Mouse (Mus musculus): ENCODE measurements around the gene Fam193a. TPM values are rescaled to one million over a fixed set of nuclear protein-coding genes. Genes with fewer than 3 reads are reported as not detected.

Fam193a gene
- polyA plus RNA-seq, 1 experiment from 2014 or later, result 10.3 TPM

DNA sequence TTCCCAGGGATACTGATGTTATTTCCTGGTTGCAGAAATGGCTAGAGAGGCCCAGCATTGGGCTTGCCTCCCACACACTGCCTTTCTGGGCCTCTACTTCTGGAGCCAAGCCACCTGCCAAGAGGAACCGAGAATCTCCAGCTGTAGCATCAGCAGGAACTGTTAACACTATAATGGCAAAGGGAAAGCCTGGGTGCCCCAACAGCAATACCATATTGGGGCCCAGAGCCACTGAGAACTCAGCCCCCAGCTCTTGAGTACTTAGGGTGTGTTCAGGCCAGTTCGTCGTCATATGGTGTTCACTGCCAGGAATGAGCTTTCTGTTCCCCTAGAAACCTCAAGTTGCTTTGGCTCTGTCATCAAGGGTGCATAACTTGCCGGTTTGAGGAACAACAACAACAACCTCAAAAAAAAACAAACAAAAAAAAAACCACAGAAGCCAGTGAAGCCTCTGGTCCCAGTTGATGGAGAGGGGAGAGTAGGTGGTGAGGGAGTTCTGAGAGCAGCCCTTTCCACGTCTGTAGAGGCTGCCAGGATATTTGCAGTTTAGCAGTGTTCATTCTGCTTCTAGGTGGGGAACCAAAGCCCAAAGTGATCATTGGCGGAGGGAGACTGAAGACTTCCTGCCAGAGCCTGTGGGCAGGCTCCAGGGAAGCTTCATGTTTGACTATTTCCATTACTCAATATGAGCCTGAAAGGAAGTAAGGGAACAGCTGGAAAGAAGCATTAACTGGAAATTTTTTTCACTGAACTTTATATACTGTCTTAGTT, 117.8 kb downstream of the Fam193a start:
- H3K4me3 ChIP-seq (ENCODE audit: control insufficient read depth in 1 of 2, insufficient read depth in 1 of 2, low read depth in 1 of 2, low read length in 2 of 2), result no peak overlapping the region
- ATAC-seq (ENCODE audit: insufficient number of reproducible peaks, insufficient read depth, low FRiP score, low read depth), result no peak; the same call in 1 of the 2 replicates
- no peaks in the 10 kb centered on the region for H3K9me3 ChIP-seq (ENCODE audit: control insufficient read depth, low read length)
- H3K27me3 ChIP-seq (ENCODE audit: control insufficient read depth, insufficient read depth, low read length), result no peaks in the 10 kb centered on the region
- peaks cover 35% of the 10 kb centered on the region for H3K36me3 ChIP-seq (ENCODE audit: control insufficient read depth, insufficient read depth, low read length)
- 0 out of 4 replicates have a peak, but pooled peaks cover 0 to 4% of the 10 kb centered on the region in 2 experiments for H3K4me1 ChIP-seq (ENCODE audit: control insufficient read depth in 2 of 2, insufficient read depth in 2 of 2, low read length in 2 of 2)
- H3K9ac ChIP-seq (ENCODE audit: low read length), result no peak overlapping the region
- no peak overlapping the region for H3K4me2 ChIP-seq (ENCODE audit: low read length)
- WGBS, result 68% methylated on average over 6 of the region's 6 CpGs
- 0 out of 4 replicates have a peak overlapping the region, but pooled peaks of 1 of the 2 experiments have one; percentile 7 for H3K27ac ChIP-seq (replicated peaks in 1 of 2; ENCODE audit: control insufficient read depth in 1 of 2, insufficient read depth in 1 of 2, low read depth in 2 of 2, low read length in 2 of 2)

DNA sequence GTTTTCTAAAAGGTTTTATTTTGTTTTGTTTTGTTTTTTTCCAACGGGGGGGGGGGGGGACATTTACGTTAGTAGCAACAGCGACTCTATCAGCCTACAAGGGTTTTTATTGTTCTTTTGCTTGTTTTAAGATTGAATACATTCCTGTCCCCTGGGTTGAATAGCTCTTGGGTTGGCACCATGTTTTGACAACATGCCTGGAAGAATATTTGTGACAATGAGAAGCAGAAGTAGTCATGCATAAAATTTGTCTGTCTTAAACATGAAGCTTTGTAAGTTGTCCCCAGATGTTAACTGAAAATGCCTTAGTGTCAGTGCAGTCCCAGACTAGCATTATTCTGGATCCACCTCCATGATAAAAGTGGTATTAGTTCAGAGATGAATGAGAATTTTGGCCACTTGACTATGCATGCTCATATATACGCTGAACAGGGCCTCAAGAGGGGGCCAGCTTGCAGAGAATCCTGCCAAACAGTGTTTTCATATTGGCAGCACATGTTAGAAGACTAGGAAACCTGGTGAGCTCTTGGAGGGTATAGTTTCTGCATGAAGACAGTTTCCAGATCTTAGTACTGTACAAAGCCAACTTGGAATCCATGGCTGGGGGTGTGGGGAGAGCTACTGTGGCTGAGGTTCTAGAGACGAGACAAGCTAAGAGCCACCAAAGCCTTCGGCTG, 119.1 kb downstream of the Fam193a start:
- no peak overlapping the region for H3K4me3 ChIP-seq (ENCODE audit: control insufficient read depth in 1 of 2, insufficient read depth in 1 of 2, low read depth in 1 of 2, low read length in 2 of 2)
- no peak overlapping the region for H3K4me2 ChIP-seq (ENCODE audit: low read length)
- H3K9me3 ChIP-seq (ENCODE audit: control insufficient read depth, low read length), result no peaks in the 10 kb centered on the region
- H3K4me1 ChIP-seq (ENCODE audit: control insufficient read depth in 2 of 2, insufficient read depth in 2 of 2, low read length in 2 of 2), result 0 out of 4 replicates have a peak, but pooled peaks cover 0 to 4% of the 10 kb centered on the region in 2 experiments
- H3K9ac ChIP-seq (ENCODE audit: low read length), result no peak overlapping the region
- H3K36me3 ChIP-seq (ENCODE audit: control insufficient read depth, insufficient read depth, low read length), result peaks cover 29% of the 10 kb centered on the region
- 74% methylated on average over 6 of the region's 6 CpGs for WGBS
- no peak overlapping the region for H3K27ac ChIP-seq (replicated peaks in 1 of 2; ENCODE audit: control insufficient read depth in 1 of 2, insufficient read depth in 1 of 2, low read depth in 2 of 2, low read length in 2 of 2)
- ATAC-seq (ENCODE audit: insufficient number of reproducible peaks, insufficient read depth, low FRiP score, low read depth), result no peak
- no peaks in the 10 kb centered on the region for H3K27me3 ChIP-seq (ENCODE audit: control insufficient read depth, insufficient read depth, low read length)

DNA sequence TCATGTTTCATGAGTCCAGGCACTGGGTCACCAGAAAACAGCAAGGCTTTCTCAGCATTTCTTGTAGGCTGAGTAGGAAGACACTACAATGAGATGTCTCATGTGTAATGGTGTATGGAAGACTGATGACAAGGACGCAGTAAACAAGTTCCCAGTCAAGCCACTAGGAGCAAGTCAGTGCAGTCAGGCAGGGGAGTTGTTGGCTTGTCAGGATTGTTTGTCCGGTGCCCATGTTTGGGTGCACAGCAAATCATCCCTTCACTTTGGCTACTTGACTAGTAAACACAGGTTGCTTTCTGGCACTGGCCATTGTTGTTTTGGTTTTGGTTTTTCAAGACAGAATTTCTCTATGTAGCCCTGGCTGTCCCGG, 119.7 kb downstream of the Fam193a start:
- Histone ChIP-seq H3K27me3 (ENCODE audit: control insufficient read depth, insufficient read depth, low read length) (no peaks in the 10 kb centered on the region), H3K27ac (replicated peaks in 1 of 2; ENCODE audit: control insufficient read depth in 1 of 2, insufficient read depth in 1 of 2, low read depth in 2 of 2, low read length in 2 of 2) (no peak overlapping the region), H3K9me3 (ENCODE audit: control insufficient read depth, low read length) (no peaks in the 10 kb centered on the region), H3K9ac (ENCODE audit: low read length) (no peak overlapping the region), H3K4me2 (ENCODE audit: low read length) (no peak overlapping the region), H3K4me3 (ENCODE audit: control insufficient read depth in 1 of 2, insufficient read depth in 1 of 2, low read depth in 1 of 2, low read length in 2 of 2) (no peak overlapping the region), H3K4me1 (ENCODE audit: control insufficient read depth in 2 of 2, insufficient read depth in 2 of 2, low read length in 2 of 2) (0 out of 4 replicates have a peak, but pooled peaks cover 0 to 4% of the 10 kb centered on the region in 2 experiments), H3K36me3 (ENCODE audit: control insufficient read depth, insufficient read depth, low read length) (peaks cover 31% of the 10 kb centered on the region)
- ATAC-seq (ENCODE audit: insufficient number of reproducible peaks, insufficient read depth, low FRiP score, low read depth), result no peak
- 86% methylated on average over 3 of the region's 3 CpGs for WGBS

DNA sequence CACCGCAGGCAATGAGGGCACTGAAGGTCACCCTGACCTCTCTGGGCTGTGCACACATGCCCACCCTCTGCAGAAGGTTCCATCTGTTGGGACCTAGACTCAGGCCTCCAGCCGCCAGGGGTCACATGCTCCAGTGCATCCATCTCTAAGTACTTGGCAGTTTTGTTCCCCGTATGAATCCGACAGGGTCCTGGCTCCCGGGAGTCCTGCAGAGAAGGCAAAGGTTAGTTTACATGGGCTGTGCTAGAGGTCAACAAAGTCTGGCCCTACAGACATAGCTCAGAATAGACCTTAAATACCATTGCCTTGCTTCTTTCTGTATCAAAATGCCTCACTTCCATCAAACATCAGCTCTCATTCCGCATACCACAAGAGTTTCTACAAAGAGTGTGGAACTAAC, 127.0 kb downstream of the Fam193a start:
- H3K27me3 ChIP-seq (ENCODE audit: control insufficient read depth, insufficient read depth, low read length), result no peaks in the 10 kb centered on the region
- H3K9me3 ChIP-seq (ENCODE audit: control insufficient read depth, low read length), result no peaks in the 10 kb centered on the region
- no peak for ATAC-seq (ENCODE audit: insufficient number of reproducible peaks, insufficient read depth, low FRiP score, low read depth)
- H3K4me3 ChIP-seq (ENCODE audit: control insufficient read depth in 1 of 2, insufficient read depth in 1 of 2, low read depth in 1 of 2, low read length in 2 of 2), result no peak overlapping the region
- H3K9ac ChIP-seq (ENCODE audit: low read length), result no peak overlapping the region
- peaks cover 39% of the 10 kb centered on the region for H3K36me3 ChIP-seq (ENCODE audit: control insufficient read depth, insufficient read depth, low read length)
- no peak overlapping the region for H3K27ac ChIP-seq (replicated peaks in 1 of 2; ENCODE audit: control insufficient read depth in 1 of 2, insufficient read depth in 1 of 2, low read depth in 2 of 2, low read length in 2 of 2)
- H3K4me2 ChIP-seq (ENCODE audit: low read length), result no peak overlapping the region
- no peaks in the 10 kb centered on the region for H3K4me1 ChIP-seq (ENCODE audit: control insufficient read depth in 2 of 2, insufficient read depth in 2 of 2, low read length in 2 of 2)
- WGBS, result 86% methylated on average over 6 of the region's 6 CpGs

DNA sequence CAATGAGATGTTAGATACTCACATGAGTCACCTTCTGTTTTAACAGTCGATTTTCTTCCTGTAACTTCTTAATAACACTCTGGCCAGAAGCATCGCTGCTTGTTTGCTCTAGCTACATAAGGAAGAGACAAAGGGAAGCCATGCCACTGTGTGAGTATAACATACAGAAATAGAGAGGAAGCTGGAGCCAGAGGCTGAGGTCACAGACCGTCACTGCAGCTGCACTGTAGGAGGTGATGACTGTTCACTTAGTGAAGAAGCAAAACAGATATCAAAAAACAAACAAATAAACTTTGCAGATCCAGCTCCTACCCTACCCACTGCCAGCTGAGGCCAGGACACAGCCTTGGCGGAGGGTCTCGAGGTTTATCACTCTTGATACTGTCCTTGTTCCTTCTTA, 131.2 kb downstream of the Fam193a start:
- ATAC-seq (ENCODE audit: insufficient number of reproducible peaks, insufficient read depth, low FRiP score, low read depth), result no peak
- Histone ChIP-seq H3K36me3 (ENCODE audit: control insufficient read depth, insufficient read depth, low read length) (peaks cover 46% of the 10 kb centered on the region), H3K27me3 (ENCODE audit: control insufficient read depth, insufficient read depth, low read length) (no peaks in the 10 kb centered on the region), H3K4me1 (ENCODE audit: control insufficient read depth in 2 of 2, insufficient read depth in 2 of 2, low read length in 2 of 2) (no peaks in the 10 kb centered on the region), H3K9ac (ENCODE audit: low read length) (no peak overlapping the region), H3K4me3 (ENCODE audit: control insufficient read depth in 1 of 2, insufficient read depth in 1 of 2, low read depth in 1 of 2, low read length in 2 of 2) (no peak overlapping the region), H3K27ac (replicated peaks in 1 of 2; ENCODE audit: control insufficient read depth in 1 of 2, insufficient read depth in 1 of 2, low read depth in 2 of 2, low read length in 2 of 2) (no peak overlapping the region), H3K9me3 (ENCODE audit: control insufficient read depth, low read length) (no peaks in the 10 kb centered on the region), H3K4me2 (ENCODE audit: low read length) (no peak overlapping the region)
- WGBS, result 48% methylated on average over 5 of the region's 5 CpGs

DNA sequence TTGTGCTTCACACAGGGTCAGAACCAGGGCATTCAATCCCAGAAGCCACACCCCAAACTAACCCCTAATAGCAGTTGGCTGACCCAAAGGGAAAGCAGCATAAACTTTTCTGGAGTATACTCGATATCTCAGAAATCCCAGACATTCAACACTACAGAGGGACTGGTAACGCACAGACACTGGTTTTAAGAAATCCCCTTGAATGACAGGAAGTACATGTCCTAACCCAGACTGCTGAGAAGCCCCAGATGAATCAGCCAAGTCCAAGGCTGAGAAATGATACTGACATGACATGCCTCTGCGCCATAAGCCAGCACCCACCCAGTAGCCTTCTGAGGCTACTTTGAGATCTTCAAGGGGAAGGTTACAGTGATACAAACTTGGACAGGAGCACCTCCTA, 131.9 kb downstream of the Fam193a start:
- ATAC-seq (ENCODE audit: insufficient number of reproducible peaks, insufficient read depth, low FRiP score, low read depth), result no peak
- H3K4me2 ChIP-seq (ENCODE audit: low read length), result no peak overlapping the region
- WGBS, result 61% methylated on average over 3 of the region's 3 CpGs
- H3K4me1 ChIP-seq (ENCODE audit: control insufficient read depth in 2 of 2, insufficient read depth in 2 of 2, low read length in 2 of 2), result no peaks in the 10 kb centered on the region
- no peak overlapping the region for H3K9ac ChIP-seq (ENCODE audit: low read length)
- H3K36me3 ChIP-seq (ENCODE audit: control insufficient read depth, insufficient read depth, low read length), result peaks cover 39% of the 10 kb centered on the region
- no peak overlapping the region for H3K4me3 ChIP-seq (ENCODE audit: control insufficient read depth in 1 of 2, insufficient read depth in 1 of 2, low read depth in 1 of 2, low read length in 2 of 2)
- H3K9me3 ChIP-seq (ENCODE audit: control insufficient read depth, low read length), result no peaks in the 10 kb centered on the region
- no peak overlapping the region for H3K27ac ChIP-seq (replicated peaks in 1 of 2; ENCODE audit: control insufficient read depth in 1 of 2, insufficient read depth in 1 of 2, low read depth in 2 of 2, low read length in 2 of 2)
- H3K27me3 ChIP-seq (ENCODE audit: control insufficient read depth, insufficient read depth, low read length), result no peaks in the 10 kb centered on the region

DNA sequence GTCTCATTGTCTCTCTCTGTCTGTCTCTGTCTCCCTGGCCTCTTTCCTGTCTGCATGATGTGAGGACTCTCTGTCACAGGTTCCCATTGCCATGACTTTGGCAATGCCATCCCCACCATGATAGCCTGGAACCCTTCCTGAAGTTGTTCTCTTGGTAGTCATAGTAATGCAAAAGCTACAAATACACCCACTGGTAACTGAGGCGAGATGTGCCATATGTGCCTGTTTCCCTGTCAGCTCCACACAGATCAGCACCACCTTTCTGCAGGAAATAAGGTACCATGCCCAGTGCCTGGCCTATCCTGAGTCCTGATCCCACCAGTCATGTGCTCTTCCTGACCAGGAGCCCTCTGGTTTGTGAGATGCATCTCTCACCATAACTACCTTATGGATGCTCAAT, 132.7 kb downstream of the Fam193a start:
- Histone ChIP-seq H3K27ac (replicated peaks in 1 of 2; ENCODE audit: control insufficient read depth in 1 of 2, insufficient read depth in 1 of 2, low read depth in 2 of 2, low read length in 2 of 2) (no peak overlapping the region), H3K4me1 (ENCODE audit: control insufficient read depth in 2 of 2, insufficient read depth in 2 of 2, low read length in 2 of 2) (no peaks in the 10 kb centered on the region), H3K4me3 (ENCODE audit: control insufficient read depth in 1 of 2, insufficient read depth in 1 of 2, low read depth in 1 of 2, low read length in 2 of 2) (no peak overlapping the region), H3K27me3 (ENCODE audit: control insufficient read depth, insufficient read depth, low read length) (no peaks in the 10 kb centered on the region), H3K9ac (ENCODE audit: low read length) (no peak overlapping the region), H3K4me2 (ENCODE audit: low read length) (no peak overlapping the region), H3K9me3 (ENCODE audit: control insufficient read depth, low read length) (no peaks in the 10 kb centered on the region), H3K36me3 (ENCODE audit: control insufficient read depth, insufficient read depth, low read length) (peaks cover 36% of the 10 kb centered on the region)
- ATAC-seq (ENCODE audit: insufficient number of reproducible peaks, insufficient read depth, low FRiP score, low read depth), result no peak
- WGBS, result 84% methylated on average over 1 of the region's 1 CpGs

Data from heart, embryonic 14.5 days (tissue).